Mouse (Mus musculus): Measurements from ENCODE around the gene Slc12a6. TPM values are rescaled to one million over a fixed set of nuclear protein-coding genes. Genes with fewer than 3 reads are reported as not detected.

Slc12a6 gene
- polyA plus RNA-seq, 1 experiment: 97.8 TPM

DNA sequence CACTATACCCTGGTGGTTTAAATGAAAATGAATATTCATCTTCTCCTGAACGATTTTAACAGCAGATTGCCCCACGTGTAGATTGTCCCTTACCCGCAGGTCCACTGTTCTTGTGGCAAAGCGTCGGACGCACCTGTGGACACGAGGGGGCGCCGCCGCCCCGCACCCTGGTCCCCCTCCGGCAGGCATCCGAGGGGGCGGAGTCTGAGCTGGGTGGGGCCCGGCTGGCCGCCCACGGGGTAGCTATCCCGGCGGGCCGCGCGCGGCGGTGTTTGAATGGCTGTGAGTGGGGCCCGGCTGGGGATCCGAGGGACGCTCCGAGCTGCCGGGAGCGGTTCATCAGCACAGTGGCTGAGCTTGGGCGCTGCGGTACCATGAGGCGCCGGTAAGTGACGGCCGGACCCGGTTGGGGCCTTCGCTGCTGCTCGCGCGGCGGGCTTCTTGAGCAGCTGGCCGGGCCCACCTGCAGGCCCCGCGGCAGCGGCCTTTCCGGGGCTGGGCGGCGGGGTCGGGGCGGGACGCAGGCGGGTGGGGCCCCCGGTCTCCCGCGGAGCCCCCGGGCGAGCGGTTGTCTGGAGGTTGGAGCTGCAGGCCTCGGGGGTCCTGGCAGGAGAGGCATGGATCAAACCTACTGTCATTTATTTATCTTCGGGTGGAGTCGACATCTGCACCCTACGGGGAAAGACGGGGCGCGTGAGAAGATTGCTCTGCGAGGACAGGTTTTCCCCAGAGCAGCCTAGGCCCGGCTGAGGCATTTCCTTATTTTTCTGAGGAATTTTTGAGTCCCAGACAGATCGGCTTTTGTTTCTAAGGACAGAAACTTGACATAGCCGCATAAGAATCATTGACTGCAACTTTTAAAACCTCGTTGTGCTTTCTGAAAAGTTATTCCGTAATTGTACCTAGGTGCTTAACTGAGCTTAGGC is 113.6 kb downstream of the Slc12a6 start, which contains the start of gene Katnbl1:
TSS of gene Katnbl1 (plus strand) at position 239 of the 926 bp plus-strand sequence.
- peak; percentile 96 for DNase-seq
- Histone ChIP-seq H3K27ac (ENCODE audit: control insufficient read depth, insufficient read depth, low read length) (no peak within 1 kb of the TSS), H3K4me3 (ENCODE audit: control insufficient read depth, insufficient read depth, low read length) (peak within 1 kb of the TSS; percentile 82), H3K27me3 (ENCODE audit: control insufficient read depth, insufficient read depth, low read length) (no peaks in the 10 kb centered on the region), H3K4me1 (replicated peaks; ENCODE audit: control insufficient read depth, insufficient read depth, low read length) (peaks cover 4% of the 10 kb centered on the region; the same call in 1 of the 2 replicates), H3K36me3 (ENCODE audit: control insufficient read depth, insufficient read depth, low read length) (no peaks in the 10 kb centered on the region)
- under 1% methylated on average over 71 of the region's 72 CpGs for WGBS
- TF ChIP-seq CTCF (IDR thresholded peaks at IDR 0.05; ENCODE audit: borderline replicate concordance, control insufficient read depth, extremely low read depth, insufficient read depth, low read length, poor library complexity) (peak; percentile 97), POLR2A (IDR thresholded peaks at IDR 0.05; ENCODE audit: control insufficient read depth, extremely low read depth, insufficient read depth, low read length, poor library complexity) (peak; percentile 60; the same call in 1 of the 2 replicates)

GRCm38 (mm10) chr2:112380131-112380530 is 114.5 kb downstream of the Slc12a6 start:
- Histone ChIP-seq H3K4me1 (replicated peaks; ENCODE audit: control insufficient read depth, insufficient read depth, low read length) (peaks cover 4% of the 10 kb centered on the region; the same call in 1 of the 2 replicates), H3K4me3 (ENCODE audit: control insufficient read depth, insufficient read depth, low read length) (no peak overlapping the region), H3K36me3 (ENCODE audit: control insufficient read depth, insufficient read depth, low read length) (no peaks in the 10 kb centered on the region), H3K27ac (ENCODE audit: control insufficient read depth, insufficient read depth, low read length) (no peak overlapping the region), H3K27me3 (ENCODE audit: control insufficient read depth, insufficient read depth, low read length) (no peaks in the 10 kb centered on the region)
- WGBS: 31% methylated on average over 8 of the region's 8 CpGs
- TF ChIP-seq POLR2A (IDR thresholded peaks at IDR 0.05; ENCODE audit: control insufficient read depth, extremely low read depth, insufficient read depth, low read length, poor library complexity) (no peak), CTCF (IDR thresholded peaks at IDR 0.05; ENCODE audit: borderline replicate concordance, control insufficient read depth, extremely low read depth, insufficient read depth, low read length, poor library complexity) (no peak)
- DNase-seq: no peak

DNA sequence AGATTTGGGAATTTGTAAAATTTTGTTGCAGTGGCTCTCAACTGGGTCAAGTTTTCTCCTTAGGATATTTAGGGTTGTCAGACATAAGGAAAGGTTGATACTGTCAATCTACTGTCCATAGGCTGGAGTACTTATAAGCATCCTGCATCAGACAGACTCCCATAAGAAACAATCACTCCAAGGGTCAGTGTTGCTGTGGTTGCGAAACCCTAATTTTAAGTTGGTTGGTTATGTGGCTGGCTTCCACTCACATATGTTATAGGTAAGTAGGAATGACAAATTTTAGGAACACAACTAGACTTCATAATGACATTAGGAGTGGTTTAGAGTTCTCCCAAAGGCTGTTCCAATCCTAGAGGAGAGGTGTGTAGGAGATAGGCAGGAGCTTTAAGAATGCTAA is 115.6 kb downstream of the Slc12a6 start:
- Histone ChIP-seq H3K4me1 (replicated peaks; ENCODE audit: control insufficient read depth, insufficient read depth, low read length) (peaks cover 4% of the 10 kb centered on the region; the same call in 1 of the 2 replicates), H3K27me3 (ENCODE audit: control insufficient read depth, insufficient read depth, low read length) (no peaks in the 10 kb centered on the region), H3K36me3 (ENCODE audit: control insufficient read depth, insufficient read depth, low read length) (no peaks in the 10 kb centered on the region), H3K27ac (ENCODE audit: control insufficient read depth, insufficient read depth, low read length) (no peak overlapping the region), H3K4me3 (ENCODE audit: control insufficient read depth, insufficient read depth, low read length) (no peak overlapping the region)
- WGBS: 97% methylated on average over 1 of the region's 1 CpGs
- no peak for DNase-seq
- no peak for TF ChIP-seq CTCF (IDR thresholded peaks at IDR 0.05; ENCODE audit: borderline replicate concordance, control insufficient read depth, extremely low read depth, insufficient read depth, low read length, poor library complexity)

- no peaks in the 10 kb centered on the region for H3K36me3 ChIP-seq (ENCODE audit: control insufficient read depth, insufficient read depth, low read length)
- no peak overlapping the region for H3K4me3 ChIP-seq (ENCODE audit: control insufficient read depth, insufficient read depth, low read length)
- H3K4me1 ChIP-seq (replicated peaks; ENCODE audit: control insufficient read depth, insufficient read depth, low read length): no peaks in the 10 kb centered on the region
- no peak overlapping the region for H3K27ac ChIP-seq (ENCODE audit: control insufficient read depth, insufficient read depth, low read length)
- TF ChIP-seq POLR2A (IDR thresholded peaks at IDR 0.05; ENCODE audit: control insufficient read depth, extremely low read depth, insufficient read depth, low read length, poor library complexity) (no peak), CTCF (IDR thresholded peaks at IDR 0.05; ENCODE audit: borderline replicate concordance, control insufficient read depth, extremely low read depth, insufficient read depth, low read length, poor library complexity) (no peak)
- H3K27me3 ChIP-seq (ENCODE audit: control insufficient read depth, insufficient read depth, low read length): no peaks in the 10 kb centered on the region
- no peak for DNase-seq
- 95% methylated on average over 5 of the region's 5 CpGs for WGBS
These were observed 125.2 kb downstream of the Slc12a6 start for GRCm38 (mm10) chr2:112390843-112391242.

- Histone ChIP-seq H3K27ac (ENCODE audit: control insufficient read depth, insufficient read depth, low read length) (no peak overlapping the region), H3K4me3 (ENCODE audit: control insufficient read depth, insufficient read depth, low read length) (no peak overlapping the region), H3K4me1 (replicated peaks; ENCODE audit: control insufficient read depth, insufficient read depth, low read length) (no peaks in the 10 kb centered on the region), H3K27me3 (ENCODE audit: control insufficient read depth, insufficient read depth, low read length) (no peaks in the 10 kb centered on the region), H3K36me3 (ENCODE audit: control insufficient read depth, insufficient read depth, low read length) (no peaks in the 10 kb centered on the region)
- 95% methylated on average over 4 of the region's 4 CpGs for WGBS
- DNase-seq: no peak
- TF ChIP-seq POLR2A (IDR thresholded peaks at IDR 0.05; ENCODE audit: control insufficient read depth, extremely low read depth, insufficient read depth, low read length, poor library complexity) (no peak), CTCF (IDR thresholded peaks at IDR 0.05; ENCODE audit: borderline replicate concordance, control insufficient read depth, extremely low read depth, insufficient read depth, low read length, poor library complexity) (no peak)
These were observed 125.8 kb downstream of the Slc12a6 start for GRCm38 (mm10) chr2:112391346-112392000.

GRCm38 (mm10) chr2:112392689-112393088 is 127.1 kb downstream of the Slc12a6 start:
- Histone ChIP-seq H3K4me3 (ENCODE audit: control insufficient read depth, insufficient read depth, low read length) (no peak overlapping the region), H3K4me1 (replicated peaks; ENCODE audit: control insufficient read depth, insufficient read depth, low read length) (no peaks in the 10 kb centered on the region), H3K36me3 (ENCODE audit: control insufficient read depth, insufficient read depth, low read length) (no peaks in the 10 kb centered on the region), H3K27ac (ENCODE audit: control insufficient read depth, insufficient read depth, low read length) (no peak overlapping the region), H3K27me3 (ENCODE audit: control insufficient read depth, insufficient read depth, low read length) (no peaks in the 10 kb centered on the region)
- WGBS: 94% methylated on average over 1 of the region's 1 CpGs
- TF ChIP-seq POLR2A (IDR thresholded peaks at IDR 0.05; ENCODE audit: control insufficient read depth, extremely low read depth, insufficient read depth, low read length, poor library complexity) (no peak), CTCF (IDR thresholded peaks at IDR 0.05; ENCODE audit: borderline replicate concordance, control insufficient read depth, extremely low read depth, insufficient read depth, low read length, poor library complexity) (no peak)
- DNase-seq: no peak
